Mouse (Mus musculus) forebrain, embryonic 15.5 days (tissue): ENCODE results near the gene Rbpj. TPM values are rescaled to one million over a fixed set of nuclear protein-coding genes. Genes with fewer than 3 reads are reported as not detected.
A peak's percentile ranks its signal among the peaks of the same experiment; 100 is the strongest.

Source experiments
- ATAC-seq: fragments of 200-750 bp; cut with Nextera tagmentation; replicated peaks from 2 replicates; pipeline ENCODE4 v1.8.0; 2017; ENCODE audit warnings: mild to moderate bottlenecking, moderate TSS enrichment, moderate library complexity
- H3K27ac ChIP-seq: fragments of 300-500 bp; sonication (generic); replicated peaks from 2 replicates; pipeline ENCODE4 v1.5.1; 2015; ENCODE audit warnings: mild to moderate bottlenecking, inconsistent platforms
- H3K27me3 ChIP-seq: fragments of 300-500 bp; sonication (generic); 2 replicates; pipeline ENCODE4 v1.6.1; 2015; ENCODE audit warnings: inconsistent platforms
- H3K36me3 ChIP-seq: fragments of 300-500 bp; sonication (generic); 2 replicates; pipeline ENCODE4 v1.6.1; 2015; ENCODE audit warnings: mild to moderate bottlenecking, inconsistent platforms
- H3K4me1 ChIP-seq: fragments of 300-500 bp; sonication (generic); 2 replicates; pipeline ENCODE4 v1.6.1; 2015; ENCODE audit warnings: inconsistent platforms
- H3K4me2 ChIP-seq: fragments of 300-500 bp; sonication (generic); replicated peaks from 2 replicates; pipeline ENCODE4 v1.6.1; 2015; ENCODE audit warnings: mild to moderate bottlenecking, inconsistent platforms
- H3K4me3 ChIP-seq: fragments of 300-500 bp; sonication (generic); 2 replicates; pipeline ENCODE4 v1.5.1; 2015; ENCODE audit warnings: mild to moderate bottlenecking, inconsistent platforms
- H3K9ac ChIP-seq: fragments of 300-500 bp; sonication (generic); replicated peaks from 2 replicates; pipeline ENCODE4 v1.6.1; 2015; ENCODE audit warnings: mild to moderate bottlenecking, inconsistent platforms
- H3K9me3 ChIP-seq: fragments of 300-500 bp; sonication (generic); 2 replicates; pipeline ENCODE4 v1.6.1; 2016; ENCODE audit warnings: inconsistent platforms
- WGBS: fragments of 180-500 bp; shearing (Covaris S2); methylation state at CpG from one replicate; pipeline ENCODE4 v1.1.7; 2015; ENCODE audit warnings: mixed read lengths; 5-methylcytosine and 5-hydroxymethylcytosine counted together
- polyA plus RNA-seq: library from polyadenylated mRNA; unstranded; fragments of >200 nt; fragmentation: Nextera tagmentation; extraction: Ambion mirVana; gene quantifications from 2 replicates; pipeline ENCODE4 v1.2.1, GENCODE M21; 2015

Rbpj gene
- polyA plus RNA-seq, 1 experiment from 2014 or later: 41.3 TPM

- no peaks in the 10 kb centered on the region for H3K9me3 ChIP-seq
These were observed 225.6 kb downstream of the Rbpj start for GRCm38 (mm10) chr5:53691577-53691976.

GRCm38 (mm10) chr5:53692100-53692499 lies 226.1 kb downstream of the Rbpj start:
- Histone ChIP-seq H3K9me3 (no peaks in the 10 kb centered on the region), H3K27ac (no peak overlapping the region), H3K27me3 (no peaks in the 10 kb centered on the region), H3K4me1 (0 out of 2 replicates have a peak, but pooled peaks cover 2% of the 10 kb centered on the region), H3K4me3 (no peak overlapping the region), H3K4me2 (no peak overlapping the region), H3K9ac (no peak overlapping the region), H3K36me3 (no peaks in the 10 kb centered on the region)
- 92% methylated on average over 8 of the region's 8 CpGs for WGBS
- no peak for ATAC-seq

More at GRCm38 (mm10) chr5:53691577-53691976, 225.6 kb downstream of the Rbpj start:
- no peaks in the 10 kb centered on the region for H3K36me3 ChIP-seq
- no peaks in the 10 kb centered on the region for H3K27me3 ChIP-seq
- ATAC-seq: peak; percentile 63
- no peak overlapping the region for H3K4me2 ChIP-seq
- H3K4me3 ChIP-seq: no peak overlapping the region
- H3K9ac ChIP-seq: no peak overlapping the region
- no peak overlapping the region for H3K27ac ChIP-seq
- WGBS: 58% methylated on average over 3 of the region's 3 CpGs
- H3K4me1 ChIP-seq: 0 out of 2 replicates have a peak, but pooled peaks cover 2% of the 10 kb centered on the region

DNA sequence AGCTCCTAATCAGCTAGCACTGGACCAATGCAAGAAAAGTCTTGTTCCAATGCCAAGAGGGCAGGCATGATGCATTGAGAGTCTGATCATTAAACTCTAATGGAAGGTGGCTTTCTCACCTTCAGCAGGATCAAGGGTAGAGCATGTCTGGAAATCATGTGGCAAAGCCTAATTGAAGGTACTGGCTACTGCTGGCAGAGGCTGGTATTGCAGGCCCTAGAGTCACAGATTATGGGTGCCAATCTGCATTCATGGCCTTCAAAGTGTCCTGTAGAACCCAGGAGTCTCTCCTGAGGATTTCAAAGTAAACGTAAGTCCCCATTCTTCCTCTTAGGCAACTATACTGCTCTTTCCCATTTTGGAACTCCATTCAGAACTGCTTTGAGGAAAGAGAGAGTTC lies 226.7 kb downstream of the Rbpj start:
- no peak overlapping the region for H3K4me2 ChIP-seq
- H3K4me1 ChIP-seq: 0 out of 2 replicates have a peak, but pooled peaks cover 2% of the 10 kb centered on the region
- no peaks in the 10 kb centered on the region for H3K36me3 ChIP-seq
- 94% methylated on average over 1 of the region's 1 CpGs for WGBS
- H3K9ac ChIP-seq: no peak overlapping the region
- ATAC-seq: no peak
- H3K27ac ChIP-seq: no peak overlapping the region
- H3K9me3 ChIP-seq: no peaks in the 10 kb centered on the region
- no peak overlapping the region for H3K4me3 ChIP-seq
- H3K27me3 ChIP-seq: no peaks in the 10 kb centered on the region

GRCm38 (mm10) chr5:53696701-53697100 lies 230.7 kb downstream of the Rbpj start:
- no peak overlapping the region for H3K9ac ChIP-seq
- 78% methylated on average over 3 of the region's 3 CpGs for WGBS
- no peak overlapping the region for H3K4me2 ChIP-seq
- no peak overlapping the region for H3K27ac ChIP-seq
- no peaks in the 10 kb centered on the region for H3K9me3 ChIP-seq
- H3K27me3 ChIP-seq: no peaks in the 10 kb centered on the region
- H3K36me3 ChIP-seq: no peaks in the 10 kb centered on the region
- 0 out of 2 replicates have a peak, but pooled peaks cover under 1% of the 10 kb centered on the region for H3K4me1 ChIP-seq
- ATAC-seq: no peak
- no peak overlapping the region for H3K4me3 ChIP-seq

GRCm38 (mm10) chr5:53697794-53698193 lies 231.8 kb downstream of the Rbpj start:
- no peak for ATAC-seq
- Histone ChIP-seq H3K9me3 (no peaks in the 10 kb centered on the region), H3K36me3 (no peaks in the 10 kb centered on the region), H3K27ac (no peak overlapping the region), H3K4me2 (no peak overlapping the region), H3K9ac (no peak overlapping the region), H3K4me1 (no peaks in the 10 kb centered on the region), H3K27me3 (no peaks in the 10 kb centered on the region), H3K4me3 (no peak overlapping the region)
- WGBS: 79% methylated on average over 9 of the region's 9 CpGs

DNA sequence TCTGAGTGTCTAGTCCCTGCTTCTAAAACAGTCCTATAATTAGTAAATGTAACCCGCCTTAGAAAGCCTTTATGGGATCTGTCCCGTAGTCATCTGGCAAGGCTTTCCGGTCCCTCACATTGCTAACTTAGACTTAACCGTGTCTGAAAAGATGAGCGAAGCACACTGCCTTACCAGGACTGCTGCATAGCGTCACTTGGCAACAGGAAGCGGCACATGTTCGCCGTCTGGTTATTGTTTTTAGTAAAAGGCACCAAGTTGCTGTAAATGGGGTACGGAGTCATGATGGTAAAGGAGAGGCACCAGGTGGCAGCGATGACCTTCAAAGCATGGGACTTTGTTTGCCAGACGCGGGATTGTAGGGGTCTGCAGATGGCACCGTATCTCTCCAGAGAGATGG lies 236.7 kb downstream of the Rbpj start:
- no peak for ATAC-seq
- Histone ChIP-seq H3K27ac (no peak overlapping the region), H3K27me3 (no peaks in the 10 kb centered on the region), H3K4me2 (no peak overlapping the region), H3K9ac (no peak overlapping the region), H3K4me3 (no peak overlapping the region), H3K9me3 (no peaks in the 10 kb centered on the region), H3K4me1 (peaks cover 7% of the 10 kb centered on the region), H3K36me3 (no peaks in the 10 kb centered on the region)
- 85% methylated on average over 14 of the region's 14 CpGs for WGBS

Other genes starting within 250 kb of the Rbpj start
- gene Smim20, start 199.1 kb upstream of the Rbpj start, polyA plus RNA-seq: 59.9 and 65.8 TPM in 2 replicates
- gene Cckar, start 241.6 kb downstream of the Rbpj start, polyA plus RNA-seq: 0.69 and 1.00 TPM in 2 replicates